12 mouse cellular contexts compared by ENCODE assay signal in genomic region chr17:70979345-70980223, GRCm38 (mm10). TPM values are rescaled to one million over a fixed set of nuclear protein-coding genes. Genes with fewer than 3 reads are reported as not detected.
DNase-seq lines count a peak whose midpoint lies in the region; ATAC-seq and TF ChIP-seq lines count a peak whose summit lies in the region.
"Had no signal": no experiment of that assay in that cellular context is flagged by ENCODE, and none has a peak within 500 bp of the region (broad histone marks: within the 10 kb centered on the region; RNA-seq: fewer than 3 reads in every experiment).

No protein-coding gene starts in this region.

- no peak for DNase-seq in liver, embryonic 14.5 days (ENCODE audit: low read depth in 3 of 3, low spot score in 3 of 3)
- no peak for DNase-seq in liver, embryonic 11.5 days (ENCODE audit: low spot score)
- DNase-seq in R1 (ENCODE audit: low read depth, low spot score) = peak; percentile 57
- peak; percentile 67 to 72 for DNase-seq in heart, postnatal 10 days
- DNase-seq in spleen, postnatal 10 days (ENCODE audit: low spot score in 2 of 2) = no peak
- no peak for DNase-seq in frontal cortex, postnatal 36 days (ENCODE audit: low spot score in 2 of 2)
- DNase-seq: cerebellum, adult 9-11 months; kidney, adult 11 months had no signal

- H3K9me3 ChIP-seq in liver, embryonic 14.5 days (ENCODE audit: control insufficient read depth, low read length) = no peaks in the 10 kb centered on the region
- H3K9me3 ChIP-seq in liver, embryonic 11.5 days (ENCODE audit: control insufficient read depth, low read length) = no peaks in the 10 kb centered on the region
- H3K9me3 ChIP-seq: limb, embryonic 13.5 days had no signal

- TF ChIP-seq EP300 in liver, embryonic 14.5 days (IDR thresholded peaks at IDR 0.05; ENCODE audit: low read depth) = no peak

- no peak overlapping the region for H3K27ac ChIP-seq in liver, embryonic 14.5 days
- no peak overlapping the region for H3K27ac ChIP-seq in liver, embryonic 11.5 days (ENCODE audit: low read depth, low read length)
- H3K27ac ChIP-seq: limb, embryonic 13.5 days had no signal

- no peak for ATAC-seq in liver, embryonic 14.5 days (ENCODE audit: insufficient read depth)
- no peak for ATAC-seq in liver, embryonic 11.5 days (replicated peaks; ENCODE audit: low FRiP score)
- ATAC-seq in megakaryocyte progenitor cell, adult 5-6 weeks (replicated peaks; ENCODE audit: poor library complexity) = peak; percentile 74
- no peak for ATAC-seq in cerebellum, adult (ENCODE audit: insufficient number of reproducible peaks, low FRiP score, low TSS enrichment)

- no peak overlapping the region for H3K4me3 ChIP-seq in liver, embryonic 14.5 days (ENCODE audit: insufficient read depth in 1 of 2, low read depth in 2 of 2, low read length in 2 of 2)
- H3K4me3 ChIP-seq in liver, embryonic 11.5 days (ENCODE audit: low read depth, low read length) = no peak overlapping the region
- H3K4me3 ChIP-seq: limb, embryonic 13.5 days; myocyte had no signal

- peak; percentile 47 for TF ChIP-seq CTCF in liver, embryonic 14.5 days (IDR thresholded peaks at IDR 0.05; ENCODE audit: low read depth)

- peaks cover 7% of the 10 kb centered on the region for H3K36me3 ChIP-seq in liver, embryonic 14.5 days (replicated peaks; ENCODE audit: control insufficient read depth, insufficient read depth, low read depth)
- peaks cover 8% of the 10 kb centered on the region for H3K36me3 ChIP-seq in liver, embryonic 11.5 days (ENCODE audit: control insufficient read depth, insufficient read depth, low read length)

- 72% methylated on average over 20 of the region's 20 CpGs for whole genome bisulfite sequencing in liver, embryonic 14.5 days (ENCODE audit: insufficient replicate concordance)
- 82% methylated on average over 20 of the region's 20 CpGs for WGBS in liver, embryonic 11.5 days

- no peak overlapping the region for H3K4me2 ChIP-seq in liver, embryonic 14.5 days (ENCODE audit: low read depth)
- no peak overlapping the region for H3K4me2 ChIP-seq in liver, embryonic 11.5 days
- H3K4me2 ChIP-seq: limb, embryonic 13.5 days had no signal

- H3K27me3 ChIP-seq in liver, embryonic 14.5 days (ENCODE audit: control insufficient read depth, insufficient read depth, low read length) = no peaks in the 10 kb centered on the region
- H3K27me3 ChIP-seq in liver, embryonic 11.5 days (replicated peaks; ENCODE audit: control insufficient read depth, insufficient read depth, low read length) = no peaks in the 10 kb centered on the region
- H3K27me3 ChIP-seq: limb, embryonic 13.5 days had no signal

- no peak overlapping the region for H3K9ac ChIP-seq in liver, embryonic 14.5 days (replicated peaks)
- H3K9ac ChIP-seq in liver, embryonic 11.5 days (ENCODE audit: low read depth, low read length) = no peak overlapping the region
- H3K9ac ChIP-seq: limb, embryonic 13.5 days had no signal

- no peaks in the 10 kb centered on the region for H3K4me1 ChIP-seq in liver, embryonic 14.5 days (replicated peaks; ENCODE audit: control insufficient read depth in 2 of 2, insufficient read depth in 2 of 2, low read length in 1 of 2)
- H3K4me1 ChIP-seq in liver, embryonic 11.5 days (replicated peaks; ENCODE audit: control insufficient read depth, insufficient read depth, low read length) = no peaks in the 10 kb centered on the region

- intact Hi-C loops in heart, postnatal 10 days (cut with DNase I) = loop anchor here (5.0 to 10.0 kb wide), 2 partner anchors 213 to 455 kb away; no protein-coding TSS in a partner anchor

RNA-seq across cellular contexts. Expression of gene Myom1, which starts 22.8 kb away (rescaled TPM):
- 1.8 and 2.6 TPM in 2 replicates for polyA plus RNA-seq in liver, embryonic 14.5 days (2012; rRNA removed)
- polyA plus RNA-seq in liver, embryonic 14.5 days (2014; fragmentation: Nextera tagmentation; extraction: Ambion mirVana) = 1.6 TPM in 2 replicates
- 5.8 and 7.3 TPM in 2 replicates for polyA plus RNA-seq in liver, embryonic 11.5 days (2014; fragmentation: Nextera tagmentation; extraction: Ambion mirVana)
- total RNA-seq in heart, postnatal 10 days (2021) = 1,000 to 10,000 TPM; 1,058 to 1,064 TPM
- 0.20 and 0.30 TPM in 2 replicates for total RNA-seq in megakaryocyte progenitor cell, adult 5-6 weeks (2015)
- 0.33 and 0.34 TPM in 2 replicates for total RNA-seq in megakaryocyte progenitor cell, adult 5-6 weeks (2017)

RNA-seq across cellular contexts. Expression of gene Myl12a, which starts 23.1 kb away (rescaled TPM):
- polyA plus RNA-seq in liver, embryonic 14.5 days (2012; rRNA removed) = 92.3 and 92.7 TPM in 2 replicates
- polyA plus RNA-seq in liver, embryonic 14.5 days (2014; fragmentation: Nextera tagmentation; extraction: Ambion mirVana) = 163 and 165 TPM in 2 replicates
- polyA plus RNA-seq in liver, embryonic 11.5 days (2014; fragmentation: Nextera tagmentation; extraction: Ambion mirVana) = 428 and 442 TPM in 2 replicates
- 100 to 1,000 TPM; 846 to 935 TPM for total RNA-seq in heart, postnatal 10 days (2021)
- 307 and 338 TPM in 2 replicates for total RNA-seq in megakaryocyte progenitor cell, adult 5-6 weeks (2015)
- 150 and 188 TPM in 2 replicates for total RNA-seq in megakaryocyte progenitor cell, adult 5-6 weeks (2017)

Comparison
In these comparisons a context has a peak if more than half of its experiments do, and no peak if none do; other contexts are left out.
1. DNase-seq: peak in R1 (single experiment) and heart, postnatal 10 days (2 of 2); none in liver, embryonic 14.5 days (0 of 3), liver, embryonic 11.5 days (single experiment), spleen, postnatal 10 days (0 of 2) and frontal cortex, postnatal 36 days (0 of 2).
2. RNA of gene Myom1, which starts 22.8 kb away (total RNA-seq): 1,058 to 1,064 TPM in heart, postnatal 10 days; 0.20 to 0.34 TPM in megakaryocyte progenitor cell, adult 5-6 weeks; every median in the first group is over 100 times any median in the second.